Mouse (Mus musculus) bone marrow, adult 2 months (tissue): Measurements from ENCODE around the gene P2ry12.

Experiments
- CTCF ChIP-seq: fragments of 200-500 bp; IDR thresholded peaks from 2 replicates; pipeline ENCODE4 v1.5.1; 2011; ENCODE audit warnings: low read length, control low read depth; ENCODE audit not compliant: control insufficient read depth, insufficient read depth
- POLR2A ChIP-seq: fragments of 200-500 bp; IDR thresholded peaks from 2 replicates; pipeline ENCODE4 v1.6.1; 2011; ENCODE audit warnings: low read depth, mild to moderate bottlenecking, control low read depth, low read length, borderline replicate concordance; ENCODE audit not compliant: control insufficient read depth

GRCm38 (mm10) chr3:59234878-59235277 is 27.8 kb downstream of the P2ry12 start:
- TF ChIP-seq POLR2A: no peak
- no peak for TF ChIP-seq CTCF
